Mouse (Mus musculus) brown adipose tissue, adult 24 weeks (tissue): ENCODE data around the gene Mecom. TPM values are rescaled to one million over a fixed set of nuclear protein-coding genes. Genes with fewer than 3 reads are reported as not detected.

Experiments used
- H3K27ac ChIP-seq: fragments of 200-500 bp; replicated peaks from 2 replicates; pipeline ENCODE4 v1.5.1; 2012; ENCODE audit warnings: low read depth, mild to moderate bottlenecking, low read length
- H3K4me1 ChIP-seq: fragments of 200-500 bp; 2 replicates; pipeline ENCODE4 v1.6.1; 2012; ENCODE audit warnings: low read length, mixed read lengths; ENCODE audit not compliant: control insufficient read depth, insufficient read depth, insufficient read length
- H3K4me3 ChIP-seq: fragments of 200-500 bp; 2 replicates; pipeline ENCODE4 v1.5.1; 2012; ENCODE audit warnings: low read depth, mild to moderate bottlenecking, low read length, moderate library complexity; ENCODE audit not compliant: insufficient read depth
- polyA plus RNA-seq: library from polyadenylated mRNA; stranded (reverse); fragments of >200 nt; gene quantifications from 2 replicates; pipeline ENCODE4 v1.2.4, GENCODE M21; 2012; ENCODE audit not compliant: missing spikeins, insufficient read depth, insufficient read length

Mecom gene
- polyA plus RNA-seq, 1 experiment, result 9.2 TPM

DNA sequence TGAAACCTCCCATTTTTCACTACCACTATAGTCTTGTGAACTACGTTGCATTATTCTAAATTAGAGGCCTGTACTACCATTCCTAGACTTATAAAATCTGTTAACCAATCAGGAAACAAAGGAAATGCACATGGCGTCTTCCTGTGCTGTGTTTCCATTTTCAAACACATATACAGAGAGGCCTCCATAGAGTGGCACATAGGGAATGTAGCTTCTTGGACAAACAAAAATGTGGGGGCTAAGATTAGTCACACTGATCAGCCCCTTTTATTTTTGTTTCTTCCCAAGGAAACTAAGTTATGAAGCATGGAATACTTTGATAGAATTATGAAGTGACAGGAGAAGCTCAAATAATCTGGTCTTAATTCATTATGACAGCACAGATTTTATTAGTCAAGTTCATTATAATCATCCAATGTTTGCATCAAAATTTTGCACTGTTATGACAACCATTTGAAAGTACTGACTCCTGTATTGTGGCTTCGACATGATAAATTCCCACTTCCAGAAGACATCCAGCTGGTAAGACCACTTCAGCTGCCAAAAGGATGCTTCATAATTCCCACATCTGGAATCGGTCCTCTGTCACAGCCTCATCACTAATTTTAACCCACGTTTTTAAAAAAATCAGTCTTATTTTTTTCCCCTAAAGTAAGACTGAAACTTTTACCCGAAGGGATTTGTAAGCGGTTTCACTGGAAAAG is 429.1 kb downstream of the Mecom start:
- Histone ChIP-seq H3K27ac (no peak overlapping the region), H3K4me3 (no peak overlapping the region), H3K4me1 (no peaks in the 10 kb centered on the region)

DNA sequence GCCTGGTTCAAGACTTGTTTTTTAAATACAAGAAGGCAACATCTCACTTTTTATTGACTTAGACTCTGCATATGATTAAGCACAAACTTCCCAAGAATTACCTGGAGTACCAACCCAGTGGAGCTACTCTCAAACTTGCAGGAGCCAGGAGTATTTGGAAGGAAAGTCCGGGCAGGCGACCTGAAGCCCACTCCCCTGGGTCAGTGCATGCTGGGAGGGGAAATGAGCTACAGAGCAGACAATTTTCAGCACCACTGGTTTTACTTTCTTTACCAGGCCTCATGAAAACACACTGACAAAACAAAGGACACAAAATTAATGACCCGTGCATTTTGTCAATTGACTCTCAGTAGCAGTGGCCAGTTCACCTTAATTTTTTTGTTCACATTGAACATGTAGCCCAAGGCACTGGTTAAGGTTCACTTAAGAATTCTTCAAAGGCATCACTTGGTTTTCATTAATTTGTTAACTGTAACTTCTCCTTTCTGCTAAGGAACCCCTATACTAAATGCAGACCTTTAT is 434.5 kb downstream of the Mecom start:
- Histone ChIP-seq H3K27ac (no peak overlapping the region), H3K4me1 (no peaks in the 10 kb centered on the region), H3K4me3 (no peak overlapping the region)

DNA sequence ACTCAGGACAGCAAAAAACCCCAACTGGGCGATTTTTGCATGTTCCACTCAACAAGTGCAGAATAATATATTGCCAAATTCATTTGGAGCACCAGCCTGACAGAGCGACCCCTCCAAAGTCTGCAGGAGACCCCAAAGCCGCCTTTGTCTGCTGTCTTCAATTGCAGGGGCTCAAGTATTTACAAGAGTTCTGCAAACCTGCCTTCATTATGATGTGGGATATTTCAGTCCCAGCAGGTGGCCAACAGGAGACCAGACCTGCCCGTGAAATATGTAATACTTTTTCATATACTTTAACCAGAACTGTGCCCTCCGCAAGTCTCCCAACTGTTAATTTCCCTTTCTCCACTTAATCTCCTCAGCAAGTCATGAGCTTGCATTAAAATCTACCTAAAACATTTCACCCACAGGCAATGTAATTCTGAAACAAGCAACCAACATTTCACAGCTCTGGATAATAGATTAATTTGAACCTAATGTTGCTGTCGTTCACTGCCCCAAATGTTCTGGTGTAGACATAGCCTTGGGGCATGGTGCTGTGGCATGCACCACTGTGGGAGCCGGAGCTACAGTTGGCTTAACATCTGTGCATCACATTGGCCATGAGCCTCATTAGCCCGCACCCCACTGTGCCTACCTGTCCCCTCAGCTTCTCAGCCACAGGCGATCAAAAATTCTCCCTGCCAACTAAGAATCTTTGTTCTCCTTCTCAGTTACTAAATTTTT is 439.7 kb downstream of the Mecom start:
- Histone ChIP-seq H3K4me1 (peaks cover 9% of the 10 kb centered on the region; the same call in 1 of the 2 replicates), H3K4me3 (no peak overlapping the region), H3K27ac (no peak overlapping the region)

DNA sequence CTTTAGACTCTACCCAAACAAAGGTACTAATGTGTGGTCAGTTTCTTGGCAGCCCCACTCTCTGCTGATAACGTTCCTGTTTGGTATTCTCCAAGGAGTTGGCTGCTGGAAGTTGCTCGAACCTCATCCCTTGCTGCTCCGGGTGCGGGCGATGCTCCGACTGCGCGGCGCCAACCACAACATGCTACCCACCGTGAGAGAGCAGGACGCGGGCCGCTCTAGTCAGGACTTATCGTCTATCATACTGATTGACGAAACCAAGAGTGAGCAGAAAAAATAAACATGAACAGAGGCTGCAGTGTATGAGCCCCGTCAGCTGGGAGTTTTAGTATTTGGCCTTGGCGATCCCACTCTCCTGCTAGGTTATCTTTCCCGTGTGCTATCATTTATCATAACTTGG is 441.3 kb downstream of the Mecom start:
- 0 out of 2 replicates have a peak overlapping the region, but pooled peaks have one; percentile 14 for H3K4me3 ChIP-seq
- H3K4me1 ChIP-seq, result peaks cover 9% of the 10 kb centered on the region; the same call in 1 of the 2 replicates
- H3K27ac ChIP-seq, result peak overlapping the region; percentile 14; the same call in 1 of the 2 replicates

DNA sequence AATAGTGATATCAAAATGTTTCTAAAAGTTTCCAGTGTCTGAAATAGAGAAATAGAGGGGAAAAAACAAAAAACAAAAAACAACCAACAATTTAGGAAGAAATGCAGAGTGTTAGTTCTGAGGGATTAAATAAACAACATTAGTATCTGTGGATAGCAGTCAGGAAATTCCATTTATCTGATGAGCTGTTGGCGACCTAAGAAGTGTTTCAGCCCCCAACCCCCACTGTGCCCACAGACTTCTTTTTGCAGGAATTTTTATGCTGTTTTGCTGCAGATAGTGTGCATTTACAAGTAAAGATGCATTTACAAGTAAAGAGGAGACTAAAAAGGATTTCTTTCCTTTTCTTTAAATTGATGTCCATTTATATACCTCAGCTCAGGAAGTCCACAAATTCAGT is 441.9 kb downstream of the Mecom start:
- Histone ChIP-seq H3K27ac (no peak overlapping the region), H3K4me3 (no peak overlapping the region), H3K4me1 (peaks cover 14% of the 10 kb centered on the region; the same call in 1 of the 2 replicates)

DNA sequence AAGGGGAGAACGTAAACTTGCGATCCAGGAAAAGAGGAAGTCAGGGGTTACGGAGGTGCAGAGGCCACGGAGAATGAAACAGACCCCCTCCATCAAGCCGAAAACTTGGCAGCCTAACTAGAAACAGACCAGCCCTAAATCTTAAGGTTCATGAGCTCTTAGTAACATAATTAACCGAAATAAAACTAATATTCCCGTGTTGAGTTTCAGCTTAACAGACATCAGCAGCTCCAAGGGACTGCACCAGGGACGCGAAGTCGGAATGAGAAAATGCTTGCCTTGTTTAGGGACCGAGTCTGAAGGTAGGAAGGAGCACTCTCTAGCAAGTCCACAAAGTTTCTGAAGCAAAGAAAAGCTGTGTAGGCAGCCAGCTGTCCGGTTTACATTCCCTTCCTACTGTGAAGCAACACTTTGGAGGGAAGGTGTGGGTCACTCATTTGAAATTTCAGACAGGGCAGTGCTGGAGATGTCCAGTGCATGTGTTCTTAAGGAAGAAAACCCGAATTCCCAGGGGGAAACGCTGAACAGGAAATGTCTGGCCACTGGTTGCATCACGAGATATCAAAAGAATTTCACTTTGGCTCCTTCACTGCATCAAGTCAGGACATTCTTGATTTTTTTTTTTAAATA is 442.5 kb downstream of the Mecom start:
- H3K4me1 ChIP-seq, result peaks cover 14% of the 10 kb centered on the region; the same call in 1 of the 2 replicates
- H3K4me3 ChIP-seq, result peak overlapping the region; percentile 14
- peak overlapping the region; percentile 61 for H3K27ac ChIP-seq

DNA sequence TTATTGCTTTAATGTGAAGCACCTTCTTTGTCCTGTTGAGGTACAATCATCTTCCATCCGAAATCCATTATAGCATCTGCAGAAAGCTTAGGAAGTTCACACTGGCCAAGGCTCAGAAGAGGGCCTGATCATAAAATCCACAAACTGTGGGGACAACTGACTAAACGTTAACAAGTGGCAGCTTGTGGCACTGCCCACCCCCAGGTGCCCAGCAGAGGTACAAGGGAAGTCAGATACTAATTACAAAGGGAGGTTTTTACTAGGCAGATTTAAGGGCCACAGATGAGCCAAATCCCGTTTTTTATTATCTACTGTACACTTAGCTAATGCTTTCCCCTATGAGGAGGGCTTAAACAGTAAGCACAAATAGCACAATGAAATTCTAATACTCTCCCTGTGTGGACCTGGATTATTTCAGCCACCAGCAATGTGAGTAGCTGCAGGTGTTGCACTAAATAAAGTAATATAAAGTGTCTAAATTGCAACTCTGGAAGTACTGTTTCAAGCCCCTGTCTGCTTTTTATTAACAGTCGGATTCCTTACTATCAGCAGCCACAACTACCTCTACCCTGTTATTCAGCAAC is 443.2 kb downstream of the Mecom start:
- no peak overlapping the region for H3K27ac ChIP-seq
- H3K4me3 ChIP-seq, result no peak overlapping the region
- peaks cover 14% of the 10 kb centered on the region; the same call in 1 of the 2 replicates for H3K4me1 ChIP-seq

DNA sequence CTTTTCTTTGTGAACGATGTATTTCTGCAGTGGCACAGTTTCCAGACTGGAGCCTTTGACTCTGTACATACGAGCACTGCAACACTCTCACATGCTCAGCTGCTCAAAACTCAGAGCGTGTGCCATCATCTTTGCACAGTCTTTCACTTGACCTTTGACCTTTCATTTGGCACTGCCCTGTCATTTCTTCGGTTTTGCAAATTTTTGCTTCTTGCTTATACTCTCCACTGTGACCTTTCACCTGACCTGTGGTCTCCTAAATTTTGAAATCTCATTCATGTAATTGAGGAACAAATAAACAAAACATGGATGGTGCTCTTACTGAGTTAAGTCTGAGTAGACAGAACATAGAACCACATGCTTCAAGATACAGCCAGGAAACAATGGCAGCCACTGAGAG is 446.7 kb downstream of the Mecom start:
- H3K4me1 ChIP-seq, result peaks cover 11% of the 10 kb centered on the region; the same call in 1 of the 2 replicates
- no peak overlapping the region for H3K4me3 ChIP-seq
- H3K27ac ChIP-seq, result no peak overlapping the region

DNA sequence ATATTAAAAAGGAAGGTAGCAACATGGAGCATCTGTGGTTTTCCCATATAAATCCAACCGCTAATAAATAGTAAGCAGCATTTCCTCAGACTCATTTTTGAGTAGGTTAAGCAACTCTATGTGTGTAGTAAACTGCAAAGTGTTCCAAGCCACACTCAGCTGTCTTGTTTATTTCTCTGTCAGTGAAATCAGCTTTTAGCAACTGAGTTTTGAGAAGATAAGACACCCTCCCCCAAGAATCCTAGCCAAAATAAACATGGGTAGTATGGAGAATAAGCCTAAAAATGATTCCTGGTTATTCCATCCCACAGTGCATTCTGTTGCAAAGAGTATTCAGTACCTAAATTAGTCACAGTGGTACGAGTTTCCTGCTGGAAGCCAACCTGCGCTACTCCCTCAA is 450.1 kb downstream of the Mecom start:
- no peak overlapping the region for H3K27ac ChIP-seq
- peaks cover 5% of the 10 kb centered on the region; the same call in 1 of the 2 replicates for H3K4me1 ChIP-seq
- no peak overlapping the region for H3K4me3 ChIP-seq

DNA sequence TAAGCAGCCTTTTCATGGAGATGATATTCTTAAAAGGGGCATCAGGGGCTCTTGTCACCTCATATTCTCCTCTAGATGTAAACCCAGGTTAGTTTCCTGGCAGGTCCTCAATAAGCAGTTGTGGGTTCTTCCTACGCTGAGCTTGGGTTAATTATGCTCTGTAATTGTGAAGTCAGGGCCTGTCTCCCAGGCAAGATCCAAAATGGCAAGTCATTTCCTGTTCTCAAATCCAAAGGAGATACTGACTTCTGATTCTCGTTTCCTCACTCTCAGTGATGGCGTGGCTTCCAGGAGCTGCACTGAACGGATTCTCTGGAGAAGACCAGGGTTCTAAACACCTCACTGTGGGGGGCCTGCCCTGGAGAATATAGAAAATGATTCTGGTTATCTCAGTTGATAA is 450.7 kb downstream of the Mecom start:
- Histone ChIP-seq H3K4me1 (peaks cover 5% of the 10 kb centered on the region; the same call in 1 of the 2 replicates), H3K27ac (no peak overlapping the region), H3K4me3 (no peak overlapping the region)

DNA sequence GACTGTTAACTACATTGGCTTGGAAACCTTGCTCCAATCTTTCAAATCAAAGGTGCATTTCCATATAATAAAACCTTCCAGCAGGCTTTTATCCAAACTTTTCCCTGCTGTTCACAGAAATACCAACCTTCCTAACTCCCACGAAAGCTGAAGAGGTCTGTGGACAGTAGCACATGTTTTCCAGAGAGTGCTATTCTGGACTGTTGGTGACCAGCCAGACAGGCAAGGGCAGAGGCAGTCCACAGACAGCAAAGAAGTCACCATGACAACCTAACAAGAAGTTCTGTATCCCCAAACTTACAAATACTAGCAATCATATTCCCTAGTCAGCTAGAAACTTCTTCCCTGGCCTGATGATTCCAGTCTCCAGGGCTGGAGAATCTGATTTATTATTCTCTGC is 454.8 kb downstream of the Mecom start:
- H3K27ac ChIP-seq, result no peak overlapping the region
- no peaks in the 10 kb centered on the region for H3K4me1 ChIP-seq
- H3K4me3 ChIP-seq, result no peak overlapping the region

DNA sequence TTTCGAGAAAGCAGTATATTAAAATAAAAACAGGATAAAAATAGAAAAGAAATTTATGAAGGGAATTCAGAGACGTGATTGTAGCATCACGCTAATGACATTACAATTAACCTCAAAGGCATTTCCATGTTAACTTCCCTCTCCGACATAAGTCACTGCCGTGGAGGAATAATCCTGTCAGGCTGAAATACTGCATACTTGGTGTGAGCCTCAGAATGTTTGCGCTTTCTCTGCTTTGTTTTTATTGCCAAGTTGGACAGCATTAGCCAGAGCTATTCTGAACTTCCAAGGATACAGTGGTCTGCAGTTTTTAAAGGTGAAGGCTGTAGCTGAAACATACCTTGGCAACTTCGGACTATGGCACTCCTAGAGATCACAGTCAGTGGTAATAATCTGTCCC is 455.3 kb downstream of the Mecom start:
- H3K4me3 ChIP-seq, result no peak overlapping the region
- H3K27ac ChIP-seq, result no peak overlapping the region
- no peaks in the 10 kb centered on the region for H3K4me1 ChIP-seq

DNA sequence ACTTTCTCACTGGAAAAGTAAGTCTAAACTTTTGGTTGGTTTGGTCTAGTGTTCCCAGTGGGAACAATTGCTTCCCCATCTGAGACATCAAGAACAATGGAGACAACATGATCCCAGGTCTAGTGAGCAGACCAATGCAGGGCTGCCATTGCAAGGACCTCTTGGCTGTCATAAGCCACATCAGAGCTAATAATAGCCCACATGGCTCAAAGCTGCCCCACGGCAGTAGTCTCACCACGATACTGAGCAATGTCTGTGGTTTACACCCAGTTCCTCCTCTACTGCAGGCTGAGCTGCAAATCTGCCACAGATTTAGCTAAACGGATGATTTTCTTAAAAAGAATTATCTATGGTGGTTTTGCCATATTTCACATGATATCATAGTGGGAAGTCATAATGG is 455.9 kb downstream of the Mecom start:
- no peak overlapping the region for H3K4me3 ChIP-seq
- H3K4me1 ChIP-seq, result no peaks in the 10 kb centered on the region
- H3K27ac ChIP-seq, result no peak overlapping the region

DNA sequence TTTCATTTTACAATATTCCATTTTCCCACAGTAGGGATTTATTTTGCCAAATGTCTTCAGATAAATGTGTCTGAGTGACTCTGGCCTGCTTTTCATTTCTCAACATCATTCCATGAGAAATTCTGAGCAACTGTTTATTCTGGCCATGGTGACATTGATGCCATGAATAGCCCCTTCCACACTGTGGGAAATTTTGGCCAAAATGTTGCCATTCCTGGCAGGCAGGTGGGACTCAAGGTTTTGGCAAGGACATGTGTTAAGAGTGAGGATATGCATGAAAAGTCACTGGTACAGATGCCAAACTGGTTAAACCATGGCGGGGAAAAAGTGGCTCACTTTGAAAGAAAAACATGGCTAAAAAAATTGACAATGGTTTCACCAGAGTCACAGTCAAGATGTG is 456.4 kb downstream of the Mecom start:
- no peak overlapping the region for H3K27ac ChIP-seq
- no peak overlapping the region for H3K4me3 ChIP-seq
- no peaks in the 10 kb centered on the region for H3K4me1 ChIP-seq

DNA sequence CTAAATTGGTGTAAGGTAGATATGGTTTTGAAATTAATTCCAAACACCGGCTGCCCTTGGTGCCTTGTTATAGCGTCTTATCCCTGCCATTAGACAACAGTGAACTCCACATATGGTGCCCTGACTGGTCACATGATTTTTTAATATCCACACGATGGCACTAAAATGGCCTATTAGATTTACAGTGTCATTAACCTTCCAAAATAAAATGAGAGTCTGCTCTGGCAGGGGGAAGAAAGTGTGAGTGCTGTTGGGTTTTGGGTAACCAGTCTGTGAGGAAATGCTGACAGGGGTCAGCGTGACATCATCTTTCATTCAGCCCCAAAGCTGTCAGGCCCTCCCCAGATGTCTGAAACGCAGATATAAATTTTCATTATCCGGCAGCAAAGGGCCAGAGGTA is 461.7 kb downstream of the Mecom start:
- H3K4me1 ChIP-seq, result no peaks in the 10 kb centered on the region
- H3K4me3 ChIP-seq, result no peak overlapping the region
- H3K27ac ChIP-seq, result no peak overlapping the region
